Mouse (Mus musculus) erythroblast, embryonic 14.5 days (primary cell): ENCODE measurements around the gene Tpgs1.

Experiments used
- GATA1 ChIP-seq: IDR thresholded peaks from 2 replicates; pipeline ENCODE4 v1.6.1; 2012; ENCODE audit warnings: low read length, inconsistent platforms, mixed read lengths
- TAL1 ChIP-seq: IDR thresholded peaks from 3 replicates; pipeline ENCODE4 v1.6.1; 2012; ENCODE audit warnings: low read length, inconsistent platforms, mixed read lengths

GRCm38 (mm10) chr10:79638486-79639204, 30.5 kb upstream of the Tpgs1 start:
- TF ChIP-seq TAL1 = no peak
- TF ChIP-seq GATA1 = no peak
